Comparison of ENCODE assay signal across 20 mouse cellular contexts in the genomic region with DNA sequence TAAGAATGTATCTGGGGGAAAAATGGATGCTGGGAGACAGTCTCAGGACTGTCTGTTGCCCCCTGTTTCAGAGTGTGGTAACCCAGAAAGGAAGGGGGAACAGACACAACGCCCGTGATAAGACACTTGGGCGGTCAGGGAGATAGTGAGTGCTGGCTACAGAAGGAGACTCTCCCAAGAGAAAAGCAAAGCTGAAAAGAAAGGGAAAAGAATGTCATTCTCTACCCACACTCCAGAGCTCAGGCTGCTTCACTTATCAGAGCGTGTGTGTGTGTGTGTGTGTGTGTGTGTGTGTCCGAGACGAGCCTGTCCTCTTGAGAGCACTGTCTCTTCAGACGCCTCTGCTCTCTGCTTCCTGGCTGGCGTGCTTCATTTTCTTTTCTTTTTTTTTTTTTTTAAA. TPM values are rescaled to one million over a fixed set of nuclear protein-coding genes. Genes with fewer than 3 reads are reported as not detected.
DNase-seq lines count a peak whose midpoint lies in the region; ATAC-seq and TF ChIP-seq lines count a peak whose summit lies in the region.
"Had no signal": no experiment of that assay in that cellular context is flagged by ENCODE, and none has a peak within 500 bp of the region (broad histone marks: within the 10 kb centered on the region; RNA-seq: fewer than 3 reads in every experiment).

No protein-coding gene starts in this region.

- H3K27ac ChIP-seq in lung, postnatal 0 days (ENCODE audit: low read length), result no peak overlapping the region
- no peak overlapping the region for H3K27ac ChIP-seq in liver, embryonic 11.5 days (ENCODE audit: low read depth, low read length)
- H3K27ac ChIP-seq: embryonic facial prominence, embryonic 15.5 days; forebrain, embryonic 15.5 days; hindbrain, embryonic 14.5 days; kidney, postnatal 0 days had no signal

- no peak for TF ChIP-seq CTCF in lung, postnatal 0 days (IDR thresholded peaks at IDR 0.05)

- H3K4me2 ChIP-seq in lung, postnatal 0 days (replicated peaks; ENCODE audit: low read depth, low read length), result no peak overlapping the region
- no peak overlapping the region for H3K4me2 ChIP-seq in liver, embryonic 11.5 days
- H3K4me2 ChIP-seq: embryonic facial prominence, embryonic 15.5 days; forebrain, embryonic 15.5 days; hindbrain, embryonic 14.5 days had no signal

- H3K27me3 ChIP-seq in lung, postnatal 0 days (replicated peaks; ENCODE audit: insufficient read depth, low read length), result no peaks in the 10 kb centered on the region
- H3K27me3 ChIP-seq in liver, embryonic 11.5 days (replicated peaks; ENCODE audit: control insufficient read depth, insufficient read depth, low read length), result no peaks in the 10 kb centered on the region
- H3K27me3 ChIP-seq: embryonic facial prominence, embryonic 15.5 days; forebrain, embryonic 15.5 days had no signal

- H3K36me3 ChIP-seq in lung, postnatal 0 days (ENCODE audit: insufficient read depth, low read length), result no peaks in the 10 kb centered on the region
- no peaks in the 10 kb centered on the region; the same call in 1 of the 2 replicates for H3K36me3 ChIP-seq in liver, embryonic 11.5 days (ENCODE audit: control insufficient read depth, insufficient read depth, low read length)
- H3K36me3 ChIP-seq: embryonic facial prominence, embryonic 15.5 days; forebrain, embryonic 15.5 days had no signal

- no peak for ATAC-seq in lung, postnatal 0 days
- ATAC-seq in liver, embryonic 11.5 days (replicated peaks; ENCODE audit: low FRiP score), result peak; percentile 34; the same call in 1 of the 2 replicates
- ATAC-seq in megakaryocyte progenitor cell, adult 5-6 weeks (replicated peaks; ENCODE audit: poor library complexity), result peak; percentile 59
- ATAC-seq: forebrain, embryonic 15.5 days had no signal

- intact Hi-C loops in heart, postnatal 10 days (cut with DNase I), result no loop called here

- H3K4me3 ChIP-seq in lung, postnatal 0 days (ENCODE audit: low read depth, low read length), result no peak overlapping the region
- no peak overlapping the region for H3K4me3 ChIP-seq in liver, embryonic 11.5 days (ENCODE audit: low read depth, low read length)
- H3K4me3 ChIP-seq: embryonic facial prominence, embryonic 15.5 days; forebrain, embryonic 15.5 days had no signal

- H3K4me1 ChIP-seq in lung, postnatal 0 days (ENCODE audit: insufficient read depth, low read depth, low read length), result peaks cover 2% of the 10 kb centered on the region; the same call in 1 of the 2 replicates
- peaks cover 13% of the 10 kb centered on the region for H3K4me1 ChIP-seq in liver, embryonic 11.5 days (replicated peaks; ENCODE audit: control insufficient read depth, insufficient read depth, low read length)

- 59% methylated on average over 8 of the region's 8 CpGs for WGBS in lung, postnatal 0 days
- WGBS in liver, embryonic 11.5 days, result 32% methylated on average over 8 of the region's 8 CpGs

- no peak overlapping the region for H3K9ac ChIP-seq in lung, postnatal 0 days (replicated peaks; ENCODE audit: low read depth)
- H3K9ac ChIP-seq in liver, embryonic 11.5 days (ENCODE audit: low read depth, low read length), result no peak overlapping the region
- H3K9ac ChIP-seq: embryonic facial prominence, embryonic 15.5 days; forebrain, embryonic 15.5 days; hindbrain, embryonic 14.5 days had no signal

- DNase-seq in heart, postnatal 10 days, result peak; percentile 27 to 28
- no peak for DNase-seq in heart, adult 9 months (ENCODE audit: low spot score in 2 of 2)
- peak; percentile 14 for DNase-seq in lung, postnatal 10 days
- DNase-seq in lung, postnatal 0 days (ENCODE audit: low spot score), result no peak
- no peak for DNase-seq in liver, embryonic 11.5 days (ENCODE audit: low spot score)
- no peak for DNase-seq in yolk sac, embryonic 10.5 days (ENCODE audit: low spot score)
- DNase-seq in right cerebral cortex, postnatal 4 days, result no peak
- DNase-seq: adrenal gland, postnatal 25 days; cerebellum, adult 8-10 months; kidney, adult 2 months; lung, adult 18-20 months; midbrain, embryonic 14.5 days; right cerebral cortex, postnatal 14 days; spleen, adult 18-20 months had no signal

- no peaks in the 10 kb centered on the region for H3K9me3 ChIP-seq in lung, postnatal 0 days (ENCODE audit: low read length)
- no peaks in the 10 kb centered on the region for H3K9me3 ChIP-seq in liver, embryonic 11.5 days (ENCODE audit: control insufficient read depth, low read length)
- H3K9me3 ChIP-seq: embryonic facial prominence, embryonic 15.5 days; forebrain, embryonic 15.5 days had no signal

- no peak for TF ChIP-seq EP300 in lung, postnatal 0 days (IDR thresholded peaks at IDR 0.05)

RNA-seq across cellular contexts. Expression of a gene that starts 45.8 kb away (rescaled TPM):
- under 1 TPM; 0.42 to 0.43 TPM for total RNA-seq in heart, postnatal 10 days (2021)
- polyA plus RNA-seq in lung, postnatal 0 days (2015; fragmentation: Nextera tagmentation; extraction: Ambion mirVana), result 0.35 TPM in 2 replicates
- 0.56 and 0.62 TPM in 2 replicates for polyA plus RNA-seq in liver, embryonic 11.5 days (2014; fragmentation: Nextera tagmentation; extraction: Ambion mirVana)
- total RNA-seq in megakaryocyte progenitor cell, adult 5-6 weeks (2015), result not detected in 2 replicates
- 0.61 TPM in 1 of 2 replicates, not detected in the other for total RNA-seq in megakaryocyte progenitor cell, adult 5-6 weeks (2017)
- total RNA-seq: granulocyte monocyte progenitor cell, adult 5-6 weeks had no signal

Comparison
In these comparisons a context has a peak if more than half of its experiments do, and no peak if none do; other contexts are left out.
1. DNase-seq: peak in heart, postnatal 10 days (2 of 2) and lung, postnatal 10 days (single experiment); none in heart, adult 9 months (0 of 2), lung, postnatal 0 days (single experiment), liver, embryonic 11.5 days (single experiment), yolk sac, embryonic 10.5 days (single experiment) and right cerebral cortex, postnatal 4 days (single experiment).